Mouse (Mus musculus): ENCODE measurements around the gene Cyp27a1.

- no peak for TF ChIP-seq CTCF (IDR thresholded peaks at IDR 0.05; ENCODE audit: low read depth, low read length)
- no peak for TF ChIP-seq POLR2A (IDR thresholded peaks at IDR 0.05; ENCODE audit: extremely low read depth, insufficient read depth, low read length)
Observed at GRCm38 (mm10) chr1:74712461-74713098, 794 bp upstream of the Cyp27a1 start.
